Mouse (Mus musculus): ENCODE measurements around the gene Cstad.

Gene Cstad

GRCm38 (mm10) chr2:30595796-30596195, 956 bp downstream of the Cstad start:
- DNase-seq (ENCODE audit: low read depth) = no peak

- no peak for DNase-seq (ENCODE audit: low read depth)
These were observed 4.8 kb downstream of the Cstad start for GRCm38 (mm10) chr2:30599621-30600020.

- no peak for DNase-seq (ENCODE audit: low read depth)
These were observed 5.5 kb downstream of the Cstad start for GRCm38 (mm10) chr2:30600291-30600690.

- DNase-seq (ENCODE audit: low read depth) = no peak
These were observed 6.4 kb downstream of the Cstad start for GRCm38 (mm10) chr2:30600965-30601841.

- no peak for DNase-seq (ENCODE audit: low read depth)
These were observed 7.6 kb downstream of the Cstad start for GRCm38 (mm10) chr2:30602451-30602850.

- DNase-seq (ENCODE audit: low read depth) = no peak
These were observed 8.9 kb downstream of the Cstad start for GRCm38 (mm10) chr2:30603731-30604130.

GRCm38 (mm10) chr2:30604880-30605761, 10.3 kb downstream of the Cstad start:
- no peak for DNase-seq (ENCODE audit: low read depth)

GRCm38 (mm10) chr2:30605762-30606051, 10.9 kb downstream of the Cstad start:
- no peak for DNase-seq (ENCODE audit: low read depth)

GRCm38 (mm10) chr2:30606621-30607052, 11.8 kb downstream of the Cstad start:
- DNase-seq (ENCODE audit: low read depth) = no peak

- no peak for DNase-seq (ENCODE audit: low read depth)
These were observed 13.1 kb downstream of the Cstad start for GRCm38 (mm10) chr2:30607941-30608340.

GRCm38 (mm10) chr2:30608690-30609201, 13.9 kb downstream of the Cstad start:
- no peak for DNase-seq (ENCODE audit: low read depth)

GRCm38 (mm10) chr2:30613574-30613973, 18.7 kb downstream of the Cstad start:
- no peak for DNase-seq (ENCODE audit: low read depth)

GRCm38 (mm10) chr2:30614151-30614923, 19.5 kb downstream of the Cstad start:
- DNase-seq (ENCODE audit: low read depth) = no peak

GRCm38 (mm10) chr2:30615869-30616268, 21.0 kb downstream of the Cstad start:
- DNase-seq (ENCODE audit: low read depth) = no peak

- DNase-seq (ENCODE audit: low read depth) = no peak
These were observed 21.6 kb downstream of the Cstad start for GRCm38 (mm10) chr2:30616464-30616863.

GRCm38 (mm10) chr2:30618487-30619248, 23.8 kb downstream of the Cstad start:
- DNase-seq (ENCODE audit: low read depth) = no peak

GRCm38 (mm10) chr2:30623873-30624272, 29.0 kb downstream of the Cstad start:
- no peak for DNase-seq (ENCODE audit: low read depth)

GRCm38 (mm10) chr2:30625296-30625826, 30.5 kb downstream of the Cstad start:
- DNase-seq (ENCODE audit: low read depth) = no peak

GRCm38 (mm10) chr2:30626058-30626675, 31.3 kb downstream of the Cstad start:
- no peak for DNase-seq (ENCODE audit: low read depth)

- DNase-seq (ENCODE audit: low read depth) = no peak
These were observed 32.5 kb downstream of the Cstad start for GRCm38 (mm10) chr2:30627338-30627737.

- no peak for DNase-seq (ENCODE audit: low read depth)
These were observed 33.5 kb downstream of the Cstad start for GRCm38 (mm10) chr2:30628374-30628773.
